Mouse (Mus musculus) cerebral cortex, adult 2 months (tissue): ENCODE results near the gene Spata31d1c.

Experiments
- WGBS: fragments of 180-500 bp; shearing (Covaris S2); methylation state at CpG from one replicate; pipeline ENCODE4 v1.1.7; 2018; 5-methylcytosine and 5-hydroxymethylcytosine counted together

The Spata31d1c gene

DNA sequence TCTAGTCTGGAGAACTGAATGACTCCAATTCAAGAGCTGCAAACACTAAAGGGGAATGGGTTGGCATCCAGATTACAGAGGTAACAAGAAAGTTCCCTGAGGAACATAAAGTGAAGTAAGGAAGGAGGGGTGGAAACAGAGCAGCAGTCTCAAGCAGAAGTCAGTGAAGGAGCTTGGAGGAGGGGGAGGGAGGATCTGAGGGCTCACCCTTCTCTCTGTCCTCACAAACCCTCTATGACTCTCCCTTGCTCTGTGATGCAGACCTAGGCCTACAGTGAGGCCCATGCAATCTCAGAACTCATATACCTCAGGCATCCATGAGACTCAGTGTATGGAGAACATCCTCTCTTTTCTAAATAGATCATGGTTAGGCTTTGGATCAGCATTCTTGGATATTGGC lies at the start of gene Spata31d1c:
Gene Spata31d1c (plus strand): TSS at position 301 of the 400 bp plus-strand sequence.

GRCm38 (mm10) chr13:65006760-65007159 lies 26.1 kb upstream of the Spata31d1c start:
- 84% methylated on average over 1 of the region's 1 CpGs for WGBS

- WGBS, result 71% methylated on average over 1 of the region's 1 CpGs
Observed at GRCm38 (mm10) chr13:65007971-65008370, 24.9 kb upstream of the Spata31d1c start.

DNA sequence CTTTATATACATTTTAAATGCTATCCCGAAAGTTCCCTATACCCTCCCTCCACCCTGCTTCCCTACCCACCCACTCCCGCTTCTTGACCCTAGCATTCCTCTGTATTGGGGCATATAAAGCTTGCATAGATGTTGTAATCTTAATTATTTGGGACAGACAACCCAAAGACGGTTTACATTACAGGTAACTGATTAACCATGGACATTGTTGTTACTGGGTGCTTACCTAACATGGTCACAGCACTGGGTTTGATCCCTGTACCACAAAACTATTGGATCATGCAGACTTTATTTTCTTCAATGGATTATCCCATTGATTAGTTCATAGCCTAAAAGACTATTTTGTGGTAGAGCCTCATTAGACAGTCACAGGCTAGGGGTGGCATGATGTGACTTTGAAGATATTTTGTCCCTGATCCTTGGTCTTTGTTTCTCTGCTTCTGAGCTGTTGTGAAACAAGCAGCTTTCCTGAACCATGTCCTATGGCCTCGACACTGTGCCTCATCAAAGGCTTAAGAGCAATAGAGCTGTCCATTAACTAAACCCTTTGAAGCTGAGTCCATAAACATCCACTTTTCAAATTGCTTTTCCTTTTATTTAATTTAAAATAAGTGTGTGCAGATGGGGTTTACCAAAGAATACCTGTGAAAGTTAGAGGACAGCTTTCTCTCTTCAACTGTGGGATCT lies 21.7 kb upstream of the Spata31d1c start:
- 54% methylated on average over 4 of the region's 4 CpGs for WGBS

DNA sequence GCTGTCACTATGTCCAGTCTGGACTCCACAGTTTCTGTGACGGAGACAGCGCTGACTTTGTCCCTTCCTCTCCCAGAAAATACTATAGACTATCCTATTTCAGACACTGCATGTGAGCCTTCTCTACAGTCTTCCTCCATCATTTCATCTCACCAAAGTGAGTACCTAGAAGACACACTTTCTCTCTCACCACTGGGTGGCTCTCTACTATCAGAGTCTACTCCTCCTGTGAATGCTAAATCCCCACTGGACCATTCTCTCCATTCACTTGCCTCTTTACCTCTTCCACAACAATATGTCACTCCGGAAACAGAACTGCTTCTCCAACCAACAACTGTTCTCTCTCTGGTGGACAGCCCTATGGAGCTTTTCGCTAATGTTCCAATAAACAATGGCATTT lies 2.2 kb downstream of the Spata31d1c start:
- 67% methylated on average over 4 of the region's 4 CpGs for WGBS

DNA sequence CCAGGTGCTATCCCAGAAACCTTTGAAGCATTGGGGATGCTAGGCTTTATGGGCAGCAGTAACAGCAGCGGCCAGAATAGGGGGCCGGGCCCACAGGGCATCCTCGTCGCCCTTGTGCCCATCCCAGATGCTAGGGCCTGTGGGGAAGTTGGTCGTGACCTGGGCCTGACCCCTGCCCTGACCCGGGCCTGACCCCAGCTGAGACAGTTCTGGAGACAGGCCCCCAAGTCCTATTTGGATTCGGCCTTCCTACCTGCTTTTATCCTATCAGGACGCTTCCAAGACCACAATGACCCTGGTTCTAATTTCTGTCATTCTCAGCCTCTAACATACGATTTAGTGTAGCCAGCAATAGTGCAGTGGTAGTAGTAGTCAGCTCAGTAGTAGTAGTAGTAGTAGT lies 19.8 kb downstream of the Spata31d1c start, which contains the start of gene Prss47:
Gene Prss47 (minus strand): TSS at position 101 of the 400 bp plus-strand sequence.
- 90% methylated on average over 9 of the region's 9 CpGs for WGBS

- WGBS, result 69% methylated on average over 2 of the region's 2 CpGs
Observed at GRCm38 (mm10) chr13:65069969-65070368, 37.1 kb downstream of the Spata31d1c start.
